Mouse (Mus musculus) liver, embryonic 14.5 days (tissue): ENCODE results near the gene Grik3.

Source experiments
- CTCF ChIP-seq: IDR thresholded peaks from 2 replicates; pipeline ENCODE4 v1.5.1; 2016; ENCODE audit warnings: antibody characterized with exemption, low read depth, control low read depth
- EP300 ChIP-seq: IDR thresholded peaks from 2 replicates; pipeline ENCODE4 v1.6.1; 2016; ENCODE audit warnings: antibody characterized with exemption, low read depth

DNA sequence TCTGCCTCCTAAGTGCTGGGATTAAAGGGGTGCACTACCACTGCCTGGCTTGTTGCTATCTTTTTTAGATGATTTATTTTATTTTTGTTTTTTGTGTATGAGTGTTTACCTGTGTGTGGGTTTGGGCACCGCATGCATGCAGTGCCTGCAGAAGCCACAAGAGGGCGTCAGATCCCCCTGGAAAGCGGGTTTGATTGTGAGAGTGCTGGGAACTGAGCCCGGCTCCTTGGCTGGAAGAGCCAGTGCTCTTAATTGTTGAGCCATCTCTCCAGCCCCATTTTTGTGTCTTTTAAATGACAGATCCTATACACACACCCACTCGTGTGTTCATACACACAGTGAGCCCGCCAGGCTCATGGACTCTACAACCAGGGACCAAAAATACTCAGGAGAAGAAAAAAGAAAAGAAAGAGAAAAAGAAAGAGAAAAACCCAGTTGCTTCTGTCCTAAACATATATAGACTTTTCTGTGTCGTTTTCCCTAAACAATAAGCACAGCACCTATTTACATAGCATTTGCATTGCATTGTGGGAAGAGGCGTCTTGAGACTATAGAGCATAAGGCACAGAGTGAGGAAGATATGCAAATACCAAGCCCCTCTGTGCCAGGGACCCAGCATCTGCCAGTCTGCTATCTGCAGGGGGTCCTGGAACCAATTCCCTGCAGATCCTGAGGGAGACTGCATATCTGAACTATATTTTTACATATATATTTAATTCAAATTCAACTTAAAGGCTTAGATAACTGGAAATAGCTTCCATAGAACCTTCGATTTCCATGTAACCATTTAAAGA is 134.6 kb downstream of the Grik3 start:
- TF ChIP-seq EP300, result no peak
- no peak for TF ChIP-seq CTCF
